Mouse (Mus musculus) gastrocnemius, postnatal 25 days (tissue): ENCODE measurements at regions not wholly inside any gene's neighbourhood (a gene's known extent, or its start where the extent isn't known, plus 50 kb on each side); places are given as distances from the start of the nearest gene placed in this dataset.
A peak's percentile ranks its signal among the peaks of the same experiment; 100 is the strongest.

ENCODE experiments used
- DNase-seq: peaks from one replicate; pipeline ENCODE4 v3.0.0; 2022

DNA sequence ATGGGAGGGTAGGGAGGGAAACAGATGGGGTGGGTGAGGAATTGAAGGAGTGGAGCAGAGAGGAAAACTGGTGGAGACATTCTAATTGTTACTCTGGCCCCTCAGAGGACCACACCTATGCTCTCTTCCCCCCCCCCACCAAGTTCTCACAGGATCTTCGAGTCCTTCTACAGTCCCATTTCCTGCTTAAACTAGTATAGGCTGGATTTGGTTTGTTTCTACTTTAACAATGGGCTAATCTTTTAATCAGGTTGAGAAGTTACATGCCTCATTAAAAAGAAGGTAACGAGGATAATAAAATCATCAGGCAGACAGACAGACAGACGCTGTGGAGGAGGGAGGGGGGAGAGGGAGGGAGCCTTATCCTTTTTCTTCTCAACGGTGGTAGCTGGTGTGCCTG, 167.7 kb upstream of the Prok2 start:
- no peak for DNase-seq

GRCm38 (mm10) chr6:99892204-99892603, 166.0 kb upstream of the Prok2 start:
- DNase-seq = no peak

DNA sequence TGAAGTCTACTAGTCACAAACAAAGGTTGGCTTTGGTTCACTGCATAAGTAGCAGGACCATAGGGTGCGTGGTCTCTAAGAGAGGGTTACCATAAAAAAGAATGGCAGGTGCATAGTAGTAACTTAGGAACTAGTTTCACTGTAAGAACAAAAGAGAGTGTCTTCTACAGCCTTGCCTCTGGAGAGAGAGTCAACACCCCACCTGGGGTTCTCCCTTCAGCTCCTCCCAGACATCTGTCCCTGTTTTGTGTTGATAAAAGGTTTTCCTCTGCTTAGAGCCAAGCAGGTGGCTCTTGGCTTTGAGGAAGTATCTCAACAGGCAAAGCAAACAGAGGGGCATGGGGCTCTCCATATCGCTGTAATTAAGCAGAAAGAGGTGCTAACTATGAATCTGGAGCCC, 165.6 kb upstream of the Prok2 start:
- DNase-seq = no peak

- no peak for DNase-seq
Measured at GRCm38 (mm10) chr6:99890805-99891204, 164.6 kb upstream of the Prok2 start.

GRCm38 (mm10) chr6:99889055-99889454, 162.9 kb upstream of the Prok2 start:
- DNase-seq = no peak

- no peak for DNase-seq
Measured at GRCm38 (mm10) chr6:99887904-99888303, 161.7 kb upstream of the Prok2 start.

DNA sequence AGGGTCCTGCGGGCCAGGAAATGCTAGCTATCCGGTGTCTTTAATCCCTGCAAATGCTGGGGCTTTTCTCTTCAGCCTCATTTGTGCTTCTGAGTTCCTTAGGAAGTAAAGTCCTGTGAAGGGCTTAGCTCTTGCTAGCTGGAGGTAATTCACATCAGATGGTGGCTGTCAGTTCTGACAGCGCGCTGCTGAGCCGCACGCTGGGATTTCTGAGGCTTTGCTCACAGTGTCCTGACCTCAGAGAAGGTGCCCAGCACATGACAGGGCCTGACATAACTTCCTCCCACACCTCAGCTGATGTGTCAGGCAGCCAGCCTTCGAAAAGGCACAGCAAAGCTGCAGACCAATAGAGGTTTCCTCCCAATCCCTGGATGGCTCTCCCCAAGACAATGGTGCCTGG, 158.6 kb upstream of the Prok2 start:
- DNase-seq = no peak

- no peak for DNase-seq
Measured at GRCm38 (mm10) chr6:99884054-99884453, 157.9 kb upstream of the Prok2 start.

DNA sequence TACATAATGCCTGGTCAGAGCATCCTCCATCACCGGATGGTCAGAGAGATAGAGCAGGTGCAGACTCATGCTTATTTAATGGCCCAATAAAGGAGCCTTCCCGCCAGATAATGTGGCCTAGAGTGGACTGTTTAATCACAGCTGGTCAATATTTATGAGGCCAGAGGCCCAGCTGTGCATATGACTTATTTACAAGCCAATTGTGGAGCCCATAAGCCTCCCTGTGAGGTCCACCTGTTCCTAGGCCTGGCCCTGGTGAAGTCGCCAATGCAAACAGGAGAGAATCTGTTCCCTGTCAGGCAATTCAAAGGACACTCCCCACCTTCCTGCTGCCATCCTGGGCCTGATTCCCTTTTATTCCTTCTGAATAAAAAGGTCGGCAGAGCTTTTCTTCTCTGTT, 155.4 kb upstream of the Prok2 start:
- no peak for DNase-seq

- DNase-seq = no peak
Measured at GRCm38 (mm10) chr6:99874852-99875251, 148.7 kb upstream of the Prok2 start.

GRCm38 (mm10) chr6:99874029-99874428, 147.8 kb upstream of the Prok2 start:
- DNase-seq = no peak

GRCm38 (mm10) chr6:99866061-99866460, 139.9 kb upstream of the Prok2 start:
- DNase-seq = no peak

DNA sequence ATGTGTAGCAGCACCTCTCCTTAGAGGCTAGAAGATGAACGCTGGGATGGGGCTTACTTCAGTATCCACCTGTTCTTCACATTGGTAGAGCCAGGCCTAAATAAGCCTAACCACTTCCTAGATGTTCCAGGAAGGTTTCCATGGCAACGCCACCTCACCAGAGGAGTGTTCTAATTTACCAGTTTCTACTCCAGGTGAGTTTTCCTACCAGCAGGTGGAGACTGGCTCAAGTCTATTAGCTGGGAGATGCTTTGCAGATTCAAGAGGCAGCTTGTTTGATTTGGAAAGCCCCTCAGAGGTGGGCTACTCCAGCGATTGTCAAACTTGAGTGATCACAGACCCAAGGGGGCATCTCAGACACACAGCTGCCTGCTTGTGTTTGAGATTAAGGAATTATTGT, 138.8 kb upstream of the Prok2 start:
- DNase-seq = no peak

DNA sequence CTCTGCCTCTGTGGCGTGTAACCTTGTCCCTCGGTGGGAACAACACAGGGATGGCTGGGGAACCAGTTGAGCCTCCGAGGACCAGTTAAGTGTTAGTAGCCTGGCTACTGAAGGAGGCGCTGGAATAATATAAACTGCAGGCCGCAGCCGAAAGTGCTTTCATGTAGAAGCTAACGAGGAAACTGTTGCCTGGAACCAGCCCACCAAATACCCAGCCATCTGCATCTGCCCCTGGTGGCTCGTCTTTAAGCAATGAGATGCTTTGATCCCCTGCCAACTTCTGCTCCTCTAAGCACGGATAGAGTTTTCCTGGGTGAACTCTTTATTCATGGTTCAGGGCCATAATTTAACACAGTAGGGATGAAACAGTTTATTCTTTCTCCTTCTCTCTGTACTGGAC, 137.2 kb upstream of the Prok2 start:
- DNase-seq = no peak

DNA sequence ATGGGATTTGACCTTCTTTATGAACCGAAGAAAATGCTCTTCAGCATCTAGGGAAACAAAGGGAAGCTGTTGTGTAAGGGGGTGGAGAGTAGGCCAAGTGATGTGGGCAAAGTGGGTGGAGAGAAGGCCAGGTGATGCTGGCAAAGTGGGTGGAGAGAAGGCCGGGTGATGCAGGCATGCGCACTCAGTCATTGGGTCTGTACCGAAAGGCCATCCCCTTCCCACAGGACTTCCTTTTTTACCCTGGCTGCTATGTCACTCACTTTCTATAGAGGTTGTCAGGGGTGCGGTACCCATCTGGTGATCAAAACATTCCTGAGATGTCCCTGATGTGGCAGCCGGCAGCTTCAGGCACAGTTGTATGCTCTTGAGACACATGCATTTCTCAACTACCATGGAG, 131.2 kb upstream of the Prok2 start:
- DNase-seq = no peak

- DNase-seq = no peak
Measured at GRCm38 (mm10) chr6:99853716-99854115, 127.5 kb upstream of the Prok2 start.

DNA sequence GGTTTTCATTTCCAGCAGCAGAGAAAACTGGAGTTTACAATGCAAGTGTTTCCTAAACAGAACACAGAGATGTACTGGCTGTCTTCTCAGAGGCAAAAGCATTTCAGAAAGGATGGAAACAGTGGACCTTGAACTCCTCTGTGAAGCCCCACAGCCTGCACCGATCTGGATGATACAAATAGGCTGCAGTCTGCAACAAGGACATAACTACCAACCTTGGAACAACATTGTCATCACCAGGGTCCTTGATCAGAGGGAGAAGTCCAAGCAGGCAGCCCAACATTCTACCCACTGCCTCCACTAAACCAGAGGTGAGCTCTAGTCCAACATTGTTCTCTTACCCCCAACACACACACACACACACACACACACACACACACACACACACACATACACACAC, 124.5 kb upstream of the Prok2 start:
- no peak for DNase-seq

DNA sequence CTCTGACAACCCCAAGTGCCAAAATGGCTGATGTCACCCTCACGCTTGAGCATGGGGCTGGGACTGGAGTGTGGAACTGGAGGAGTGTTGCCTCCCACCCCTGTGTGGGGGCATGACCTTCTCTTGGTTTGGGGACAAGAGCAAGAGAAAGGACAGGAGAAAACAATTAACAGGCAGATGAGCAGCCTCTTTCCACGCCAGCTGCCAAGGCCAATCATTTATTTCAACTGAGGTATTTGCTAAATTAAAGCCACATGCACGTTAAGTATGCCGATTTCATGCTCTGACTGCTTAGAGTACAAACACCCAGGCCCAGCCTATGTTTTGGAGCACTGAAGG, 119.3 kb upstream of the Prok2 start:
- peak; percentile 18 for DNase-seq

GRCm38 (mm10) chr6:99844775-99845507, 118.7 kb upstream of the Prok2 start:
- no peak for DNase-seq

DNA sequence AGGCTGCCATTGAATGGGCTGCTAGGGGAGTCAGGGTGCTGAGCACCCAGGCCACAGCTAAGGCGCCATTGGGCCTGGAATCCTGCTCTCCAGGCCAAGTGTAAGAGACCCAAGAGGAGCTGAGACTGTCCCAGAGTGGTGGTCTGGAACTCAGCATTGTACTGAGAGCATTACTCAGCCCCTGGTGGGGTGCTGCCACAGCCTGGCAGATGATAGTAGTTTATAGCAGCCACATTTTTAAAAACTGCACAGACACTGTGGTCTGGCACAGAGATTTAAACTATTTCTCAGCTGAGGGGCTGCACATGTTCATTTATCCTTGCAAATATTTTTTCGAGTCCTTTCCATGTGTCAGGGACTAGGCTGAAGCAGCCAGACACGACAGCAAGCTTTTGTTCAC, 117.3 kb upstream of the Prok2 start:
- no peak for DNase-seq

DNA sequence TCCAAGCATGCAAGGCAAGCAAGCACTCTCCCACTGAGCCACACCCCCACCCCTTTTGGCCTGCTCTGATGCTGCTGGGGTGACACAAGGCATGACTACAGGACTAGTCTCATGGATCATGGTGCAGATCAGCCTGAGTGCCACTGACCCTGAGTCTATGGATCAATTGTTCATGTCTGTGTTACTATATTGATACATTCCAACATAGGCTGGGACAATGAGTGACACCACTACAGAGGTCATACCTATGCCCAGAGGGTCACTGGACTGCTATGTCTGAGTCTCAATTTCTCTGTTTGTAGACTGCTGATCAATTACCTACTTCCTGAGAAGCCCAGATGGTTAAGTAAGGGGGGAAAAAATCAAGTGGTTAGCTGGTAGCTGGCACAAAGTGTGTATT, 116.5 kb upstream of the Prok2 start:
- no peak for DNase-seq

DNA sequence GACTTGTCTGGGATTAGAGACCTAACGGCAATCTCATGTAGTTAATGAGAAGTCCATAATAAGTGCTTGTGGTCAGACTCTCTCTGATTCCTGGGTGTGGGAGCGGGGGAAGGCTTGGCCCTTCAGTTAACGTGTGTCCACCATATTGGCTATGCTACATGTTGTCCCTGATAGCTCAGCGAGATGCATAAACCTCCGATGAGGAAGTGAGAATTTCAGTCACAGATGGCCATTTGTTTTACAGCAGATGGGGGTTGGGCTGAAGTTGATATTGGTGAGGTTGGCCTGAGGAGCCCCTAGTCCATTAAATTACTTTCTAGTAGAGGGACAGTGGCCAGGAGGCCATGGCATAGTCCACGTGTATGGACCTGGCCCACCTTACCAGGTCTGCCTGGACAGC, 114.6 kb upstream of the Prok2 start:
- DNase-seq = no peak

DNA sequence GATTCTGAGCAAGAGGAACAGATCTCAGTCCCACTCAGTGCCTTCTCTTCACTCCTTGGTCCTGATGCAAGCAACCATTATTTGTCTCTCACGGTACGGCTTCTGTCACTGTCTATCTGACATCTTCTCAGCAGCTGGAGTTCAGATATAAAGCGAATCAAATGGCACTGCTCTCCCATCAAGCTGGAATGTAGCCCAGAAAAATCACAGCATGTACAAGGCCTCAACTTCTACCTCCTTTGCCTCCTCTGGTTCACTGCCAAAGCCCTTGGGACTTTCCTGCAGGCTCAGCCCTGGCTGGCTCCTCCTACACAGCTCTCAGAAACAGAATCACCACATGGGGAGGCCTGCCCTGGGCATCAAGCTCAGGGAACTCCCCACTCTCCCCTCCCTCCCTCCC, 107.1 kb upstream of the Prok2 start:
- DNase-seq = no peak

GRCm38 (mm10) chr6:99827625-99828024, 101.4 kb upstream of the Prok2 start:
- no peak for DNase-seq

DNA sequence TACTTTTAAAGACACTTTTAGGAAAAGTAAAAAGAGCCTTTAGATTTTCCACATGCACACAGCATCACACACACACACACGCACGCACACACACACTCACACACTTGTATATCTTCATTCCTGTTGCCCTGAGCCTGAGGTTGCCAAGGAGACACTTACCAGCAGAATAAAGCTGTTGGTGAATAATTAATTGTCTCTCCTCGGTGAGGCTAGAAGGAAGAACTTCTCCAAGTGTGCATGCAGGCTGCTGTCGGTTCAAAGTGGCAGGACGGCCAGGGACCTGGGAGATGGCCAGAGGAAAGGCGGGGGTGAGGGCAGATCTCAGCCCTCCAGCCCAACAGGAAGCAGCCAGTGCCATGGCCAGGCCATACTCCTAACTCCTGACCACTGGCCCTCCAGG, 98.6 kb upstream of the Prok2 start:
- no peak for DNase-seq
